Mouse (Mus musculus): ENCODE data around the gene Ms4a4d. TPM values are rescaled to one million over a fixed set of nuclear protein-coding genes. Genes with fewer than 3 reads are reported as not detected.
"Not testable (repeated sequence)": the region's sequence is repeated elsewhere in the genome, so short reads cannot be mapped to it uniquely, and the experiment has no call there.

The Ms4a4d gene
- total RNA-seq (2021): 1 to 10 TPM; 2.5 to 3.6 TPM
- long read RNA-seq, experiment 1, transcript Ms4a4d-201 (7 exons, 1,513 nt): major isoform, 5 of 5 reads
- long read RNA-seq, experiment 1, partial matches to known transcripts: 0 of 5 reads
- long read RNA-seq, experiment 1, other reads (novel, unspliced or antisense): 0 of 5 reads
- long read RNA-seq, experiment 2, partial matches to known transcripts: 0 of 3 reads
- long read RNA-seq, experiment 2, other reads (novel, unspliced or antisense): 0 of 3 reads

- peak; percentile 80 for DNase-seq (ENCODE audit: low spot score)
Measured at GRCm38 (mm10) chr19:11536593-11536992, at the start of gene Ms4a4d. Gene Ms4a4d (plus strand): TSS chr19:11536801.

DNA sequence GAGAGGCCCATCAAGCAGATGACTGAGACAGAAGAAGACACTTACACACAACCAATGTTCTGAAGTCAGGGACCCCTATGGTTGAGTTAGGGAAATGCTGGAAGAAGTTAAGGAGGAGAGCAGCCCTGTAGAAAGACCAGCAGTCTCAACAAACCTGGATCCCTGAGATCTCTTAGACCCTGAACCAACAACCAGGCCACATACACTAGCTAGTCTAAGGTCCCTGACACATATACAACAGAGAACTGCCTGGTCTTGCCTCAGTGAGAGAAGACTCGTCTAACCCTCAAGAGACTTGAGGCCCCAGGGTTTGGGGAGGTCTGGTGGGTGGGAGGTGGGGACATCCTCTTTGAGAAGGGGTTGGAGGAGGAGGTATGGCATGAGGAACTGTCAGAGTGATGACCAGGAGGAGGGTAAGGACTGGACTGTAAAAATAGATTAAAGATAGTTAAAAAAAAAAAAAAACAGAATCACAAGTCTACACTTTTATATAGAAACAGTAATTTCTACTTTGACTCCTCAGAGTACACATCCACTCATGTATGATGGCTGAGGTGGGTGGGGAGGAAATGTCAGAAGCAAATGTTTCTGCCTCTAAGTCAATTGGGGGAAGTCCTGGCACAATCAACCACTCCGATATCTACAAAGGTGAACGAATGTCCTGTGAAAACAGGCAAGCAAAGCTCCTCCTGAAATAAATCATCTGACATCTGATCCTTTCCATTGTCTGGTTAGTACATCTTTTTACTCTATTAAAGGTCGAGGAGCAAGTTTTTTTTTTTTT is 45.0 kb upstream of the Ms4a4d start:
- DNase-seq (ENCODE audit: low spot score): no peak

DNA sequence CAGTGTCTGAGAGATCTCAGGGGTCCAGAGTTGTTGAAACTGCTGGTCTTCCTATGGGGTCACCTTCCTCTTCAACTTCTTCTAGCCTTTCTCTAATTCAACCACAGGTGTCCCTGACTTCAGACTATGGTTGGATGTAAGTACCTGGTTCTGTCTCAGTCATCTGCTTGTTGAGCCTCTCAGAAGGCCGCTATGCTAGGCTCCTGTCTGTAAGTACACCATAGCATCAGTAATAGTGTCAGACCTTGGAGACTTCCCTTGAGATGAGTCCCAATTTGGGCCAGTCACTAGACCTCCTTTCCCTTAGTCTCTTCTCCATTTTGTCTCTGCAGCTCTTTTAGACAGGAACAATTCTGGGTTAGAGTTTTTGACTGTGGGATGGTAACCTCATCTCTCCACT is 43.9 kb upstream of the Ms4a4d start:
- no peak for DNase-seq (ENCODE audit: low spot score)

DNA sequence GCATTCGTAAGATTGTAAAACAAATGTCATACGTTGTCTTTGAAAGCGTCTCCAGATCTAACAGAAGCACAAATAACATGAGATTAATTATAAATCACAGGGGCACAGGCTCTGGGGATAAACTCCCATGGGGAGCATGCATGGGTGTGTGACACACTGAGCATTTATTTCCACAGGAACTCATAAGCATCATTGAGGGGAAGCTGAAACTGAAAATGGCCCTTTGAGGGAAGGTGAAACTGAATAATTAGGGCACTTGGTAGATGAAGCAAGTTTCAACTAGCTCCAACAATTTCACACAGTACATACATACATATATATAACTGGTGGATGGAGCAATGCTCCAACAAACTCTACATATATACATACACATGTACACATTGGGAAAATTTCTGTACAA is 42.1 kb upstream of the Ms4a4d start:
- DNase-seq (ENCODE audit: low spot score): no peak

DNA sequence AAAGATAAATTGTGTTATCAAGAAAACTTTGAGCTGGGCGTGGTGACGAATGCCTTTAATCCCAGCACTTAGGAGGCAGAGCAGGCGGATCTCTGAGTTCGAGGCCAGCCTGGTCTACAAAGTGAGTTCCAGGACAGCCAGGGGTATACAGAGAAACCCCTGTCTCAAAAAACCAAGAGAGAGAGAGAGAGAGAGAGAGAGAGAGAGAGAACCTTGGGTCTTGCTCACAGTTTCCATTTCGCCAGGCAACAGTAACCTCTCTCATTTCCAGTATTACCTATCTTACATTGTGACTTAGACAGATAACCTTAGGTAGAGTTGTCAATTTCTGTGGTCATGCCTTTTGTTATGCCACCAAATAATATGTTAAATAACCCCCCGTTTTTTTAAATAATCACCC is 40.2 kb upstream of the Ms4a4d start:
- no peak for DNase-seq (ENCODE audit: low spot score)

GRCm38 (mm10) chr19:11497300-11497699 is 39.3 kb upstream of the Ms4a4d start:
- DNase-seq (ENCODE audit: low spot score): not testable (repeated sequence)

DNA sequence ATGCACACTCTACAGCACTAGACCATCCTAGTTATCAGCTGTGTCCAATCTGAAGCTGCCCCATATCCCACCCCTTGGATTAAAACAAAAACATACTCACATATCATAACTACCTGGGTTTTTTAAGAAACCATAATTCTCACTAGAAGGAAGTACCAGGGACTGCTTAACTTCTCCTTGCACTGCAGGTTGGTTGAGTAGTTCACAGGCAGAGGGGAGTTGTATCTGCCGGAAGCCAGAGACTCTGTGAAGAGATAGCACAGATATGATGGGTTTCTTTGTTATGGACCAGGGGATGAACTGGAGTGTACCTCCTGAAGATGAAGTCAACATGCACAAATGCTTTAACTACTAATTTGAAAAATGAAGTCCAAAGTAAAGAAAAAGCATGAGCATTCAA is 35.8 kb upstream of the Ms4a4d start:
- DNase-seq (ENCODE audit: low spot score): no peak

- no peak for DNase-seq (ENCODE audit: low spot score)
Measured at GRCm38 (mm10) chr19:11501326-11501725, 35.3 kb upstream of the Ms4a4d start.

- no peak for DNase-seq (ENCODE audit: low spot score)
Measured at GRCm38 (mm10) chr19:11504857-11505256, 31.7 kb upstream of the Ms4a4d start.

GRCm38 (mm10) chr19:11513458-11513857 is 23.1 kb upstream of the Ms4a4d start:
- no peak for DNase-seq (ENCODE audit: low spot score)

DNA sequence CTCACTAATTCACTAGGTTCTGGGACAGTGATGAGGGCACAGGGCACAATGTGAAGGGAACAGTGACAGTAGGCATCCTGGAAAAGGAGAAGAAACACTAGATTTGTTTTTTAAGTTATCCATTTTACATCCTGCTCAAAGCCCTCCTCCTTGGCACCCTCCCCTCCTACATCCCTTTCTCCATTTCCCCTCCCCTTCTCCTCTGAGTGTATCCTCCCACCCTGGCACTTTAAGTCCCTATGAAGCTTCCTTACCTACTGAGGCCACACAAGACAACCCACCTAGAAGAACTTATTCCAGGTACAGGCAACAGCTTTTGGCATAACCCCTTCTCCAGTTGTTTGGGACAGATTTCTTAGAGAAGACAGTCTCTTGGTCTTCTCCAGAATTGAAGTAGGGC is 20.4 kb upstream of the Ms4a4d start, which contains the start of gene Ms4a6b:
Ms4a6b (plus strand) TSS at position 267 of the 400 bp plus-strand sequence.
- no peak for DNase-seq (ENCODE audit: low spot score)

DNA sequence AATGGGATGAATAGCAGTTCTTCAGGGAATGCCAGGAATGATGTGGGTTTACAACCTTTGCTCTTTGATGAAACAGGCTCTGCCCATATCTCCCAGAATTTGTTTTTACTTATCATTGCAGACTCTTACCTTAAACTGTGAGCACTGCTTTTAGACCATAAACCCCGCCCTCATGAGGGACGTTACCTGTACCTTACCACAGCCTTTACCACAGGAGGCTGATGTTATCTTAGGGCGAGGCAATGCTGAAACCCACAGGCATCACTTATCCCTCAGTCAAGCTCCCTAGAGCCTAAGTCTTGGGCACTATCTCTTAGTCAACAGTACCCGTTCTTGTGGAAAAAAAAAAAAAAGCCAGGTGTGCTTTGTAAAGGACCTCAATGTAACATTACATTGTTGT is 19.8 kb upstream of the Ms4a4d start:
- no peak for DNase-seq (ENCODE audit: low spot score)

DNA sequence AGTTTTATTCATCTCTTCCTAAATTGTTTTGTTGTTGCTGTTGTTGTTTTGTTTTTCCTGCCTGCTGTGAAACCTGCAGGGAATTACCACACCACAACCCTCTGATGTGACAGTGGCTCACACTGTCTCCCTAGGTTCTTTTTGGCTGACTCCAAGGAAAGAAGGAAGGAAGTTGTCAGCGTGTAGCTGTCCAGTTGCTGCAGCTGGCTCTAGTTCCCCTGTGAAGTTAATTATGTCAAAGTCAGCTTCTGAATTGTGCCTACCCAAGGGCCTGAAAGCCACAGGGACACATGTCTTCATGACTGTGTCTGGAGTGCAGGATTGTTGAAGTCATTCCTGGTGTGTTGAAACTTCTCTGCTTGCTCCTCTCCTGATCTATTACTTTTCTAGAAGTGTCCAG is 19.2 kb upstream of the Ms4a4d start:
- peak; percentile 20 for DNase-seq (ENCODE audit: low spot score)

- not testable (repeated sequence) for DNase-seq (ENCODE audit: low spot score)
Measured at GRCm38 (mm10) chr19:11518356-11518755, 18.2 kb upstream of the Ms4a4d start.

DNA sequence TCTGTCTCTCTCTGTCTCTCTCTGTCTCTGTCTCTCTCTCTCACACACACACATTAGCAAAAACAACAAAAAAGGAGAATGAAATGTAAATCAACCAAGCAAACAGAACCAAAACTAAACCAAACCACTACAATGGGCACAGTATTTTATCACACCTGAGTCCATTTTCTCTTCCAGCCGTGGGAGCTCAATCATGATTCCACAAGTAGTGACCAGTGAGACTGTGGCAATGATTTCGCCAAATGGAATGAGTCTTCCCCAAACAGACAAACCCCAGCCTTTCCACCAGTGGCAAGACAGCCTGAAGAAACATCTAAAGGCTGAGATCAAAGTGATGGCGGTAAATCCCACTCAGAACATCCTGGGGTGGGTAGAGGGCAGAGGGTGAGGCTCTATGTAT is 16.5 kb upstream of the Ms4a4d start:
- no peak for DNase-seq (ENCODE audit: low spot score)

DNA sequence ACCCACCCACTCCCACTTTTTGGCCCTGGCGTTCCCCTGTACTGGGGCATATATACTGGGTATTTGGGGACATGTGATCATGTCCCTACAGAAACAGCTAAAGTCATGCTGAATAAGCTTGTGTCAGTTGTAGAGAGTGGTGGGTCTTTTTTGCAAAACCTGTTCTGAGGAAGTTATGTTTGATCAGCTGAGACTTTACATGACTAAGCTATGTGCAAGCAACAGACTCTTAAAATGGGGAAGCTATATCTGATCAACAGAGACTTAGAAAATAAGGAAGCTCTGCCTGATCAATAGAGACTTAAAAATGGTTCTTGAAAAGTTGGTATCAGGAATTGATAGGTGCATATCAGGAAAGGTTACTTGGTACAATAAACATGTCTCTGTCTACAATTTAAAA is 3.2 kb upstream of the Ms4a4d start:
- no peak for DNase-seq (ENCODE audit: low spot score)

DNA sequence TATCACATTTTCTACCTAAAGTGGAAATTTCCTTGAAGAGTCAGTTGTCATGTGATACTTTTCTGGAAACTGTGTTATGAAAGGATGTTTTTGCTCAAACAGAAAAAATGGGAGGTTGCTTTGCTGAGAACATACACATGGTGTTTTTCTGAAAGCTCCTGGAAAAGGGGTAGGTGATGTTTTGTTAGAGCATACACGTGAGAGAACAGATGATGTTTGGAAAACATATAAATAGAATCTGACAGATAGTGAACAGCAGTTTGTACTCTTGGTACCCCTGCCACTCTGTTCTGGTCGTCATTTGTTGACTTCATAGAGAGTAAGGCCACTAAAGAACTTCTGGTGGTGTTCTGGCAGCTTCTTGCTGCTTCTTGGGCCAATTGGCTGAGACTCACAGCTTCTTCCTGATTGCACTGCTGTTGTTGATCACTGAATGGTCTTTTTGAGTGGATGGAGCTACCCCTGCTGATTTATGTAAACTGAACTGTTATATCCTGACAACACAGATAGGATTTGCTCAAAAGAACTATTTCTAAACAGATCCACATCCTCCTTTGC is 2.6 kb upstream of the Ms4a4d start:
- DNase-seq (ENCODE audit: low spot score): peak; percentile 62

- DNase-seq (ENCODE audit: low spot score): peak; percentile 25
Measured at GRCm38 (mm10) chr19:11537336-11537735, 735 bp downstream of the Ms4a4d start.

DNA sequence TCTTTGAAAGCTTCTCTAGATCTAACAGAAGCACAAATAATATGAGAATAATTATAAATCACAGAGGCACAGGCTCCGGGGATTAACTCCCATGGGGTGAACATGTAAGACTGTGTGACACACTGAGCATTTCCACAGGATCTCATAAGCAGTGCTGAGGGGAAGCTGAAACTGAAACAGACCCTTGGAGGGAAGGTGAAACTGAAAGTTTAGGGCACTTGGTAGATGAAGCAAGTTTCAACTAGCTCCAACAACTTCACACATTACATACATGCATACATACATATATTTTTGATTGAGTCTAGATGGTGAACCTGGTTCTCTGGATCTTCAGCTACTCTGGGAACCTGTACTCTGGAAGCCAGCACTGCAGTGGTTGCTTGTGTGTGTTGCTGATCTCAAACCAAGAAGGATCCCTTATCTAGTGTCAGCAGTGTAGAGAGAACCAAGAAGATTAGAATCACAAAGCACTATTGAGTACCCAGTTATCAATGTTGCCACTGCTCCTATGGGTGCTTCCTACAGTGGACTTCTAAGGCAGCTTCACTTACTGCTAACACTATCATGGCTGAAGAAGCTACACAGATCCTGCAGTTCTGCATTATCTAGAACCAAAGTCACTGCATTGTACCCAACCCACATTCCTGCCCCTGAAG is 3.7 kb downstream of the Ms4a4d start:
- DNase-seq (ENCODE audit: low spot score): not testable (repeated sequence)

- DNase-seq (ENCODE audit: low spot score): not testable (repeated sequence)
Measured at GRCm38 (mm10) chr19:11544383-11544782, 7.8 kb downstream of the Ms4a4d start.

- no peak for DNase-seq (ENCODE audit: low spot score)
Measured at GRCm38 (mm10) chr19:11547911-11548310, 11.3 kb downstream of the Ms4a4d start.

DNA sequence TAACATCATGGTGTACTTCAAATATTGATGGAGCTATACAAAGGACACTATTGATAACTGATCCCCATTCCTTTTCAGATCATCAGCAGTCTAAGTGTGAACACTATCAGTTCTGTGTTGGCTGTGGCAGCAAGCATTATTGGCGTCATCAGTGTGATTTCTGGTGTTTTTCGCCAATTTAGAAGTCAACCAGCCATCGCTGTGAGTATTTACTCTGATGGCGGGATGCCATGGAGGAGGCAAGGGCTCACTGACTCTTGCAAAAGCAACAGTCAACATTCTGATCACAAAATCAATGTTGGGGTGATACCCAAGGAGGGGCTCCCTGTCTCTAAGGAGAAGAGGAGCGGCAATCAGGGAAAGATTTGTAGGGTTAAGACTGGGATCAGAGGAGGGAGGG is 18.1 kb downstream of the Ms4a4d start:
- DNase-seq (ENCODE audit: low spot score): no peak
